Mouse (Mus musculus) MN1 (cell line): Measurements from ENCODE around the gene Sparc.

ENCODE experiments used
- DNase-seq: peaks from one replicate; pipeline ENCODE4 v3.0.0-alpha.2; 2016; ENCODE audit warnings: low spot score

Sparc gene

DNA sequence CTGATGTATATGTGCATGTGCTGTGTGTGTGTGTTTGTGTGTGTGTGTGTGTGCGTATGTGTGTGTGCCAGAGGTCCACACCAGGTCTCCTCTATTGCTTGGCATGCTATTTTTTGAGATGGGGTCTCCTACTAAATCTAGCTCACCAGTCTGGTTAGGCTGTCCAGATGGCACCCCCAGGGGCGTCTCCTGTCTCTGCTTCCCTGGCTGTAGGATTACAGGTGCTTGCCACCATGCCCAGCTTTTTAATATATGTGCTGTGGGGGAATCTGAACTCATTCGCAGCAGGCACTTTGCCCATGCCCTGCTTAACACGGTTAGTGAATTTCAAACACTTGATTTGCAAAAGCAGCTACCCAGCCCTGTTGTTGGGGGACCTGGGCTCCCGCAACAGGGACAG, 57.1 kb downstream of the Sparc start:
- no peak for DNase-seq

GRCm38 (mm10) chr11:55365242-55365641, 57.7 kb downstream of the Sparc start:
- DNase-seq, result no peak

DNA sequence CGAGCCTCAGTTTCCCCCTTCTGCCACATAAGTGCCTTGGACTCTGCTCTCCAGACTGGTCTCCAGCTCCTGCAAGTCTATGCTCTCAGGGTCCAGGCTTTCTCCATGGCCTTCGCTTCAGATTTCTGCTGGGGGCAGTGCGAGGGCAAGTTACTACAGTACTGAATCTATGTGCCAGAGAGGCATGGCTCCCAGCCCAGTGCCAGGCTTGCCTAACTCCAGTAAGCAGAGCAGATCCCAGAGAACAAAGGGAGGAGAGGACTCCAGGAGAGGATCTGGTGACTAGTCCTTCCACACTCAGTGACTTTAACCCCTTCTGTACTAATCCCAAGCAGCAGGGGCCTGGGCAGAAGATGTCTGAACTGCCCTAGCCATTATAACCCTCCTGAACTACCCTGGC, 58.3 kb downstream of the Sparc start:
- DNase-seq, result no peak

- DNase-seq, result no peak
Observed at GRCm38 (mm10) chr11:55358094-55358783, 64.7 kb downstream of the Sparc start.

GRCm38 (mm10) chr11:55356846-55357245, 66.1 kb downstream of the Sparc start:
- DNase-seq, result no peak
